Mouse (Mus musculus): ENCODE results near the gene Ndufaf1.

Ndufaf1 gene

GRCm38 (mm10) chr2:119619002-119619401 is 43.6 kb downstream of the Ndufaf1 start:
- intact Hi-C loops (cut with DNase I) = loop anchor here (10.0 kb wide), 1 partner anchor 46 kb away; the partner anchor contains the start of gene Ndufaf1

GRCm38 (mm10) chr2:119618199-119618982 is 44.2 kb downstream of the Ndufaf1 start, which contains the start of the genes Nusap1 and Oip5:
Gene Nusap1 (plus strand): TSS chr2:119618298.
Gene Oip5 (minus strand): TSS chr2:119618469.
- intact Hi-C loops (cut with DNase I) = loop anchor here (10.0 kb wide), 1 partner anchor 46 kb away; the partner anchor contains the start of gene Ndufaf1

GRCm38 (mm10) chr2:119617841-119618198 is 44.8 kb downstream of the Ndufaf1 start:
- intact Hi-C loops (cut with DNase I) = loop anchor here (10.0 kb wide), 1 partner anchor 47 kb away; the partner anchor contains the start of gene Ndufaf1

- intact Hi-C loops (cut with DNase I) = no loop called here
Observed at GRCm38 (mm10) chr2:119607023-119607422, 55.6 kb downstream of the Ndufaf1 start.
